Mouse (Mus musculus) neural tube, embryonic 12.5 days (tissue): ENCODE results near the gene Zfp622. TPM values are rescaled to one million over a fixed set of nuclear protein-coding genes. Genes with fewer than 3 reads are reported as not detected.

Experiments used
- ATAC-seq: fragments of 200-750 bp; cut with Nextera tagmentation; 2 replicates; pipeline ENCODE4 v1.8.0; 2017; ENCODE audit warnings: low read depth, mild to moderate bottlenecking, moderate TSS enrichment, moderate library complexity; ENCODE audit not compliant: low FRiP score
- H3K27ac ChIP-seq: fragments of 300-500 bp; sonication (generic); 2 replicates; pipeline ENCODE4 v1.5.1; 2016
- H3K27me3 ChIP-seq: fragments of 300-500 bp; sonication (generic); replicated peaks from 2 replicates; pipeline ENCODE4 v1.6.1; 2016; ENCODE audit warnings: mild to moderate bottlenecking
- H3K36me3 ChIP-seq: fragments of 300-500 bp; sonication (generic); 2 replicates; pipeline ENCODE4 v1.6.1; 2016; ENCODE audit warnings: mild to moderate bottlenecking
- H3K4me1 ChIP-seq: fragments of 300-500 bp; sonication (generic); 2 replicates; pipeline ENCODE4 v1.6.1; 2016
- H3K4me2 ChIP-seq: fragments of 300-500 bp; sonication (generic); replicated peaks from 2 replicates; pipeline ENCODE4 v1.6.1; 2016; ENCODE audit warnings: mild to moderate bottlenecking
- H3K4me3 ChIP-seq: fragments of 300-500 bp; sonication (generic); 2 replicates; pipeline ENCODE4 v1.5.1; 2016
- H3K9ac ChIP-seq: fragments of 300-500 bp; sonication (generic); 2 replicates; pipeline ENCODE4 v1.6.1; 2016; ENCODE audit warnings: mild to moderate bottlenecking
- H3K9me3 ChIP-seq: fragments of 300-500 bp; sonication (generic); 2 replicates; pipeline ENCODE4 v1.6.1; 2016; ENCODE audit warnings: mild to moderate bottlenecking
- WGBS: fragments of 180-500 bp; shearing (Covaris S2); methylation state at CpG from one replicate; pipeline ENCODE4 v1.1.7; 2016; 5-methylcytosine and 5-hydroxymethylcytosine counted together
- polyA plus RNA-seq: library from polyadenylated mRNA; unstranded; fragments of >200 nt; fragmentation: Nextera tagmentation; extraction: Ambion mirVana; gene quantifications from 2 replicates; pipeline ENCODE4 v1.2.1, GENCODE M21; 2016

Zfp622 gene
- 41.7 and 44.9 TPM in 2 replicates for polyA plus RNA-seq

- H3K27me3 ChIP-seq = no peaks in the 10 kb centered on the region
- H3K36me3 ChIP-seq = peaks cover 17% of the 10 kb centered on the region
- H3K9me3 ChIP-seq = no peaks in the 10 kb centered on the region
- H3K4me3 ChIP-seq = peak within 1 kb of the TSS; percentile 97
- peak within 1 kb of the TSS; percentile 96 for H3K9ac ChIP-seq
- under 1% methylated on average over 57 of the region's 57 CpGs for WGBS
- peak; percentile 97 for ATAC-seq
- H3K4me1 ChIP-seq = peaks cover 18% of the 10 kb centered on the region
- H3K27ac ChIP-seq = peak within 1 kb of the TSS; percentile 64
- H3K4me2 ChIP-seq = peak within 1 kb of the TSS; percentile 90
These were observed at the start of gene Zfp622 for GRCm38 (mm10) chr15:25984067-25984733. Gene Zfp622 (plus strand): TSS chr15:25984366.

- WGBS = 91% methylated on average over 7 of the region's 7 CpGs
These were observed 49.8 kb upstream of the Zfp622 start for GRCm38 (mm10) chr15:25934411-25934810.

GRCm38 (mm10) chr15:25938496-25938895, 45.7 kb upstream of the Zfp622 start:
- no peaks in the 10 kb centered on the region for H3K36me3 ChIP-seq
- no peaks in the 10 kb centered on the region for H3K27me3 ChIP-seq
- H3K9ac ChIP-seq = no peak overlapping the region
- no peak overlapping the region for H3K4me3 ChIP-seq
- no peak for ATAC-seq
- no peaks in the 10 kb centered on the region for H3K4me1 ChIP-seq
- H3K27ac ChIP-seq = no peak overlapping the region
- WGBS = 85% methylated on average over 7 of the region's 7 CpGs
- no peak overlapping the region for H3K4me2 ChIP-seq
- H3K9me3 ChIP-seq = no peaks in the 10 kb centered on the region

More at GRCm38 (mm10) chr15:25934411-25934810, 49.8 kb upstream of the Zfp622 start:
- Histone ChIP-seq H3K4me3 (no peak overlapping the region), H3K27me3 (no peaks in the 10 kb centered on the region), H3K27ac (no peak overlapping the region), H3K9ac (no peak overlapping the region), H3K9me3 (no peaks in the 10 kb centered on the region), H3K36me3 (no peaks in the 10 kb centered on the region), H3K4me2 (no peak overlapping the region), H3K4me1 (no peaks in the 10 kb centered on the region)
- no peak for ATAC-seq

- Histone ChIP-seq H3K9ac (no peak overlapping the region), H3K9me3 (no peaks in the 10 kb centered on the region), H3K27me3 (no peaks in the 10 kb centered on the region), H3K27ac (no peak overlapping the region), H3K4me1 (no peaks in the 10 kb centered on the region), H3K4me3 (no peak overlapping the region), H3K4me2 (peak overlapping the region; percentile 30; the same call in 1 of the 2 replicates), H3K36me3 (no peaks in the 10 kb centered on the region)
- no peak for ATAC-seq
- 47% methylated on average over 24 of the region's 24 CpGs for WGBS
These were observed 43.5 kb upstream of the Zfp622 start for GRCm38 (mm10) chr15:25940397-25941377.

GRCm38 (mm10) chr15:25941514-25941913, 42.7 kb upstream of the Zfp622 start:
- 87% methylated on average over 11 of the region's 11 CpGs for WGBS
- Histone ChIP-seq H3K4me1 (no peaks in the 10 kb centered on the region), H3K9me3 (no peaks in the 10 kb centered on the region), H3K27me3 (no peaks in the 10 kb centered on the region), H3K4me2 (no peak overlapping the region), H3K36me3 (no peaks in the 10 kb centered on the region), H3K4me3 (no peak overlapping the region), H3K27ac (no peak overlapping the region), H3K9ac (no peak overlapping the region)
- ATAC-seq = no peak

GRCm38 (mm10) chr15:25942415-25942814, 41.8 kb upstream of the Zfp622 start:
- Histone ChIP-seq H3K27ac (no peak overlapping the region), H3K4me2 (no peak overlapping the region), H3K36me3 (no peaks in the 10 kb centered on the region), H3K27me3 (no peaks in the 10 kb centered on the region), H3K4me3 (no peak overlapping the region), H3K9me3 (no peaks in the 10 kb centered on the region), H3K9ac (no peak overlapping the region), H3K4me1 (no peaks in the 10 kb centered on the region)
- no peak for ATAC-seq
- 80% methylated on average over 4 of the region's 4 CpGs for WGBS

- 89% methylated on average over 15 of the region's 15 CpGs for WGBS
- no peaks in the 10 kb centered on the region for H3K27me3 ChIP-seq
- no peak for ATAC-seq
- no peak overlapping the region for H3K4me2 ChIP-seq
- H3K4me1 ChIP-seq = no peaks in the 10 kb centered on the region
- no peak overlapping the region for H3K27ac ChIP-seq
- H3K9me3 ChIP-seq = no peaks in the 10 kb centered on the region
- no peak overlapping the region for H3K4me3 ChIP-seq
- H3K36me3 ChIP-seq = no peaks in the 10 kb centered on the region
- no peak overlapping the region for H3K9ac ChIP-seq
These were observed 40.6 kb upstream of the Zfp622 start for GRCm38 (mm10) chr15:25943386-25944137.

GRCm38 (mm10) chr15:25945224-25945623, 38.9 kb upstream of the Zfp622 start:
- H3K27me3 ChIP-seq = no peaks in the 10 kb centered on the region
- no peaks in the 10 kb centered on the region for H3K4me1 ChIP-seq
- H3K4me2 ChIP-seq = no peak overlapping the region
- H3K4me3 ChIP-seq = no peak overlapping the region
- no peaks in the 10 kb centered on the region for H3K9me3 ChIP-seq
- no peak for ATAC-seq
- H3K27ac ChIP-seq = no peak overlapping the region
- H3K9ac ChIP-seq = no peak overlapping the region
- 84% methylated on average over 8 of the region's 8 CpGs for WGBS
- H3K36me3 ChIP-seq = no peaks in the 10 kb centered on the region

GRCm38 (mm10) chr15:25946482-25946881, 37.7 kb upstream of the Zfp622 start:
- Histone ChIP-seq H3K4me2 (no peak overlapping the region), H3K9me3 (no peaks in the 10 kb centered on the region), H3K4me3 (no peak overlapping the region), H3K27me3 (no peaks in the 10 kb centered on the region), H3K4me1 (no peaks in the 10 kb centered on the region), H3K9ac (no peak overlapping the region), H3K27ac (no peak overlapping the region), H3K36me3 (no peaks in the 10 kb centered on the region)
- 94% methylated on average over 7 of the region's 7 CpGs for WGBS
- no peak for ATAC-seq

- Histone ChIP-seq H3K4me3 (no peak overlapping the region), H3K4me2 (no peak overlapping the region), H3K36me3 (no peaks in the 10 kb centered on the region), H3K4me1 (no peaks in the 10 kb centered on the region), H3K27ac (no peak overlapping the region), H3K9ac (no peak overlapping the region), H3K9me3 (no peaks in the 10 kb centered on the region), H3K27me3 (no peaks in the 10 kb centered on the region)
- no peak for ATAC-seq
- WGBS = 83% methylated on average over 8 of the region's 8 CpGs
These were observed 36.8 kb upstream of the Zfp622 start for GRCm38 (mm10) chr15:25947383-25947782.

- no peak overlapping the region for H3K27ac ChIP-seq
- no peak overlapping the region for H3K9ac ChIP-seq
- 87% methylated on average over 26 of the region's 26 CpGs for WGBS
- no peak overlapping the region for H3K4me2 ChIP-seq
- no peaks in the 10 kb centered on the region for H3K4me1 ChIP-seq
- ATAC-seq = no peak
- H3K9me3 ChIP-seq = no peaks in the 10 kb centered on the region
- no peaks in the 10 kb centered on the region for H3K27me3 ChIP-seq
- H3K36me3 ChIP-seq = no peaks in the 10 kb centered on the region
- no peak overlapping the region for H3K4me3 ChIP-seq
These were observed 35.6 kb upstream of the Zfp622 start for GRCm38 (mm10) chr15:25948257-25949223.
